Mouse (Mus musculus): ENCODE data around the gene Elovl6. TPM values are rescaled to one million over a fixed set of nuclear protein-coding genes. Genes with fewer than 3 reads are reported as not detected.

Gene Elovl6
- total RNA-seq, 2 experiments from 2014 or later, result 53.8 to 55.6 TPM

DNA sequence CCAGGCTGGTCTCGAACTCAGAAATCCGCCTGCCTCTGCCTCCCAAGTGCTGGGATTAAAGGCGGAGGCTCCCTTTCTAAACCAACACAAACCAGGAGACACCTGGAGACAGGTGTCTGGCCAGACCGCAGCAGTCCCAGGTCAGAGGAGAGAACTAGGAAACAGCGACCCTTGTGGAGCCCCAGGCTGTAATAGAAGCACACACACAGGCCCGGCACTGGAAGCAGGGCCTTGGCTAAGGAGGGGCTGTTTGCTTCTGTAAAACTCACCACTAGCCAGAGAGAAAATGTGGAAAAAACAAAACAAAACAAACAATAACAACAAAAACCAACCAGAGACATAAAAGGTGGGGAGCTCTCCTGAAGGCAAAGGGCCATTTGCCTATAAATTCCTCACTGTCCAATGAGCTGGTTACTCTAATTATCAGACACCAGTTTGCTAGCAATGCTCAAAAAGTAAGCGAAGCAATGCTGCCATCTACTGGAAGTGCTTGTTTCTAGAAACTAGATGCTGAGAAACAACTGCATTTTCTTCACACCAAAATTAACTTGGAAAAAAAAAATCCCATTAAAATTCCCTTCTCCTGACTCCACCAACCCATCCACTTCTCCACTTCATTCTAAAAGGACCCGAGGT, 154.7 kb downstream of the Elovl6 start:
- DNase-seq (ENCODE audit: low spot score in 2 of 2), result peak; percentile 72 to 81

DNA sequence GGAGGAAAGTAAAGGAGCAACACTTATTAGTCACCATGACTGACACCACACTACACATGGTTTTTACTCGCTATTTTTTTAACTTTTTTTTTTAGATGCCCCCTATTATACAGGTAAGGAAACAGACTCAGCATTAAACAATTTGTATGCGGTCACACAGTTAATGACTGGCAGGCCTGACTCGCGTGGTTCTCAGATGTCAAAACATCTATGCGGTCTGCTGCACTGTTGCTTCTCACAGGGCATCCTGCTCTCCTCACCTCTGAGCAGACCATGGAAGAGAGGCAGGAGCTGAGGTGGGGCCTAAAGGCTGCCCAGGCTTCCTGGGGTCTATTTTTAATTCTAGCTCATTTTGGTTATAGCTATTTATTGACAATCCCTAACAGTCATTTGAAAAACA, 155.3 kb downstream of the Elovl6 start:
- DNase-seq (ENCODE audit: low spot score in 2 of 2), result no peak

Small RNAs within 50 kb of the gene (microRNA-seq; reads per million reads assigned to microRNA genes)
- gene Gm24515, result 0 reads per million in 2 experiments

Other genes starting within 250 kb of the Elovl6 start
- gene Enpep, start 199.6 kb upstream of the Elovl6 start, total RNA-seq (2021), result 1 to 10 TPM; 1.8 to 1.9 TPM
- 1 to 10 TPM; 1.9 to 2.8 TPM for gene Egf, start 223.0 kb downstream of the Elovl6 start, total RNA-seq (2021)

Data from layer of hippocampus, postnatal 10 days (tissue).